Mouse (Mus musculus) embryonic facial prominence, embryonic 11.5 days (tissue): Measurements from ENCODE around the gene Trmu. TPM values are rescaled to one million over a fixed set of nuclear protein-coding genes. Genes with fewer than 3 reads are reported as not detected.

ENCODE experiments used
- ATAC-seq: fragments of 200-750 bp; cut with Nextera tagmentation; replicated peaks from 2 replicates; pipeline ENCODE4 v1.8.0; 2017; ENCODE audit warnings: low read depth; ENCODE audit not compliant: insufficient number of reproducible peaks, low FRiP score, low TSS enrichment
- DNase-seq: peaks from one replicate; pipeline ENCODE4 v3.0.0-alpha.2; 2015; ENCODE audit warnings: low spot score
- H3K27ac ChIP-seq: fragments of 300-500 bp; sonication (generic); replicated peaks from 2 replicates; pipeline ENCODE4 v1.5.1; 2014; ENCODE audit warnings: mild to moderate bottlenecking, low read depth, low read length, control low read depth
- H3K27me3 ChIP-seq: fragments of 300-500 bp; sonication (generic); 2 replicates; pipeline ENCODE4 v1.6.1; 2014; ENCODE audit warnings: mild to moderate bottlenecking, low read length, moderate library complexity, mixed read lengths; ENCODE audit not compliant: control insufficient read depth, insufficient read depth
- H3K36me3 ChIP-seq: fragments of 300-500 bp; sonication (generic); replicated peaks from 2 replicates; pipeline ENCODE4 v1.6.1; 2014; ENCODE audit warnings: low read depth, mild to moderate bottlenecking, low read length, moderate library complexity, mixed read lengths; ENCODE audit not compliant: control insufficient read depth, insufficient read depth
- H3K4me1 ChIP-seq: fragments of 300-500 bp; sonication (generic); 2 replicates; pipeline ENCODE4 v1.6.1; 2014; ENCODE audit warnings: low read length, mixed read lengths; ENCODE audit not compliant: control insufficient read depth, insufficient read depth
- H3K4me2 ChIP-seq: fragments of 300-500 bp; sonication (generic); 2 replicates; pipeline ENCODE4 v1.6.1; 2014; ENCODE audit warnings: low read depth, mild to moderate bottlenecking, control low read depth, low read length, moderate library complexity
- H3K4me3 ChIP-seq: fragments of 300-500 bp; sonication (generic); 2 replicates; pipeline ENCODE4 v1.5.1; 2014; ENCODE audit warnings: low read depth, low read length, control low read depth
- H3K9ac ChIP-seq: fragments of 300-500 bp; sonication (generic); replicated peaks from 2 replicates; pipeline ENCODE4 v1.6.1; 2014; ENCODE audit warnings: mild to moderate bottlenecking, control low read depth, low read length
- H3K9me3 ChIP-seq: fragments of 300-500 bp; sonication (generic); replicated peaks from 2 replicates; pipeline ENCODE4 v1.6.1; 2016; ENCODE audit warnings: mild to moderate bottlenecking, low read length, inconsistent platforms, mixed read lengths; ENCODE audit not compliant: control insufficient read depth
- WGBS: fragments of 180-500 bp; shearing (Covaris S2); extraction: QIAGEN DNeasy Blood & Tissue Kit; methylation state at CpG from one replicate; pipeline ENCODE4 v1.1.7; 2014; 5-methylcytosine and 5-hydroxymethylcytosine counted together
- polyA plus RNA-seq: library from polyadenylated mRNA; unstranded; fragments of >200 nt; fragmentation: Nextera tagmentation; extraction: Ambion mirVana; gene quantifications from 2 replicates; pipeline ENCODE4 v1.2.1, GENCODE M21; 2014

Gene Trmu
- polyA plus RNA-seq = 30.7 and 31.6 TPM in 2 replicates

DNA sequence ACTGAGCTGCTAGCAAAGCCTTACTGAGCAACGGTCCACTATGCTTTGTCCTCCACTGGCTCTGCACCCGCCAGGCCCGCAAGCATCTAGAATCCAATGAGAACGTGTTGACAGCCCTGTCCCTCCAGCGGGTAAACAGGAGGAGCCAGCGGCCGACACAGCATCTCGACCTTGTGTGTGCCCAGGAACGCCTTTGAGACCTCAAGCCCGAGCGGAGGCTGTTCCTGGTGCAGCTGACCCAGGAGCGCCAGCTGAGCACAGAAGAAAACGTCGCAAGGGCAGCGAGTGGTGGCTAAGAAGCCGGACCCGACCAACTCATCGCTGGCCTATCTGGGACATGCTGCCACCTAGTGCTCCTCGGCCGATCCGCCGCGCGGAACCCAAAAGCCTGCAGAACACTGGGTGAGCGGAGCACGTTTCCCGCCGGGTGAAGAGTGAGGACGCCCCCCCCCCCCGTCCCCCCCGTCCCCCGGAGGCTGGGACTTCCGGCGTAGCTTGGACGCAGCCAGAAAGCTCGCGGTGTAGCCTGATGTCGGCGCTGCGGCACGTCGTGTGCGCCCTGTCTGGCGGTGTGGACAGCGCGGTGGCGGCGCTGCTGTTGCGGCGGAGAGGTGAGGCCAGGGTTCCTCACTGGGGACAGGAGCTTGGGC is at the start of gene Trmu:
TSS of gene Trmu (plus strand) at position 465 of the 650 bp plus-strand sequence.
- DNase-seq (peak; percentile 95), ATAC-seq (peak; percentile 91)
- H3K4me3 ChIP-seq = peak within 1 kb of the TSS; percentile 72
- no peaks in the 10 kb centered on the region for H3K9me3 ChIP-seq
- H3K4me2 ChIP-seq = peak within 1 kb of the TSS; percentile 89
- H3K27me3 ChIP-seq = no peaks in the 10 kb centered on the region
- peaks cover 2% of the 10 kb centered on the region; the same call in 1 of the 2 replicates for H3K4me1 ChIP-seq
- peak within 1 kb of the TSS; percentile 90 for H3K9ac ChIP-seq
- under 1% methylated on average over 41 of the region's 50 CpGs for WGBS
- peak within 1 kb of the TSS; percentile 28; the same call in 1 of the 2 replicates for H3K27ac ChIP-seq
- no peaks in the 10 kb centered on the region; the same call in 1 of the 2 replicates for H3K36me3 ChIP-seq

DNA sequence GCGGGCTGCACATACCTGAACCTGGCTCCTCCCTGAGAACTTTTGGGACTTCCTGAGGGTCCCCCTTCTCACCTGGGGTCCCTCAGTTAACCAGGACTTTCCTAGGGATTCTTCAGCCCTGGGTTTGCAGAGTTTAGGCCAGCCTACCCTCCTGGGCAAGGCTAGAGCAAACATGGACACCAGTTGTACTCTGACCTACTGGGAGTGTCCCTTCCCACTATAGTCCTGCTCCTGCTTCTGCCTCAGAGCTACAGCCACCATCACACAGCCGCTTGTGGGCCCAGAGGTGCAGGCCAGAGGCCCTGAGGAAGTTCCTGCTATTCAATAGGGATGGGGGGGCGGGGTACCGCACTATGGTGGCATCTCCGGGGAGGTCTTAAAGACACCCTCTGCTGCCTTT is 49.6 kb upstream of the Trmu start:
- H3K27ac ChIP-seq = no peak overlapping the region
- WGBS = 65% methylated on average over 5 of the region's 5 CpGs
- H3K36me3 ChIP-seq = no peaks in the 10 kb centered on the region
- no peaks in the 10 kb centered on the region for H3K4me1 ChIP-seq
- no peaks in the 10 kb centered on the region for H3K27me3 ChIP-seq
- H3K4me2 ChIP-seq = no peak overlapping the region
- H3K9ac ChIP-seq = no peak overlapping the region
- H3K9me3 ChIP-seq = no peaks in the 10 kb centered on the region
- DNase-seq = no peak
- no peak for ATAC-seq
- H3K4me3 ChIP-seq = no peak overlapping the region

DNA sequence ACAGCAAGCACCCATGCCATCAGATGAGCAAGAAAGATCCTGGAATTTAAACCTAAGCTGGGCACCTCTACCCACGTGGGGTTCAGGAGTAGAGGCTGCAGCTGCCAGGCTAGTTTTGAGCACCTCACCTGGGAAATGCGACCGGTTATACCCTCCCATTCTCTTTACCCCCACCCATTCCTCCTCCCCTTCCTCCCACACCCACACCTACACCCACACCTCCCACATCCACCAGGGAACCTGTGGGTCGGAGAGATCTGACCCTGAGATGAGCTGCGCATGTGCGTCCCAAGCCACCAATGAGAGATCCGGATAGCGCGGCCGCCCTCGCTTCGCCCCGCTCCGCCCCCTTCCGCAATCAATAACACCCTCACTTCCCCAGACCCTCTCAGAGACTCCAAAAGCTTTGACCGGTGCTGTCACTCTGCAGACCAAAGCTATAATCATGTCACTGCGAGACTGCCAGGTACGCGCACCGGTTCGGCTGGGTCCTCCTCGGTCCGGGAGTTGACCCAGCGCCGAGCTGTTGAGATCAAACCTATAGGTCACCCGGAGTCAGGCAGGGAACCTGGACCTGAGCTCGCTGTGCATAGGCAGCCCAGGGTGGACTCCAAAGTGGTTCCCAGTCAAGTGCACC is 47.0 kb upstream of the Trmu start, which contains the start of gene Ttc38:
TSS of gene Ttc38 (plus strand) at position 353 of the 637 bp plus-strand sequence.
- DNase-seq (peak; percentile 79), ATAC-seq (peak; percentile 83)
- H3K36me3 ChIP-seq = no peaks in the 10 kb centered on the region
- no peaks in the 10 kb centered on the region for H3K9me3 ChIP-seq
- H3K27ac ChIP-seq = no peak within 1 kb of the TSS
- H3K27me3 ChIP-seq = no peaks in the 10 kb centered on the region
- H3K4me3 ChIP-seq = peak within 1 kb of the TSS; percentile 55
- H3K4me2 ChIP-seq = peak within 1 kb of the TSS; percentile 77
- WGBS = 2% methylated on average over 27 of the region's 27 CpGs
- H3K9ac ChIP-seq = peak within 1 kb of the TSS; percentile 63
- H3K4me1 ChIP-seq = no peaks in the 10 kb centered on the region

DNA sequence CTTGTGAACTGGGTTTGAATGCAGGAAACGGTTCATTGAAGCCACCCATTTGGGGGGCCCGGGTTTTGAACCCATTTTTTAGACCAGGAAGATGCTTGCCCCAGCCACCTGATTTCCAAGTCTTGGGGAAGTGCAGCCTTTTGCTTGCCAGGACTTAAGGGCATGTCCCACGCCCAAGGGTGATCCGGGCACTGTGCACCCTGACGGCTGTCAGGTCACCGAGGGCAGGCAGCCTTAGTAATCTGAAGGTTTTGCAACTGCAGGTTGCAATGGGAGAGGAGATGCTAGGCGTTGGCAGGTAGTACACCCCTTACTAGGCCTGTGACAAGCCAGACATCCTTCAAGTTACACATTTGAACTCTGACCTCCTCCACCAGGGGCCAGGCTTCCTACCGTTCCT is 46.5 kb upstream of the Trmu start:
- Histone ChIP-seq H3K9me3 (no peaks in the 10 kb centered on the region), H3K27ac (no peak overlapping the region), H3K27me3 (no peaks in the 10 kb centered on the region), H3K4me1 (no peaks in the 10 kb centered on the region), H3K36me3 (no peaks in the 10 kb centered on the region), H3K4me3 (peak overlapping the region; percentile 55), H3K9ac (peak overlapping the region; percentile 63), H3K4me2 (peak overlapping the region; percentile 77)
- DNase-seq (no peak), ATAC-seq (no peak)
- WGBS = 48% methylated on average over 8 of the region's 8 CpGs

DNA sequence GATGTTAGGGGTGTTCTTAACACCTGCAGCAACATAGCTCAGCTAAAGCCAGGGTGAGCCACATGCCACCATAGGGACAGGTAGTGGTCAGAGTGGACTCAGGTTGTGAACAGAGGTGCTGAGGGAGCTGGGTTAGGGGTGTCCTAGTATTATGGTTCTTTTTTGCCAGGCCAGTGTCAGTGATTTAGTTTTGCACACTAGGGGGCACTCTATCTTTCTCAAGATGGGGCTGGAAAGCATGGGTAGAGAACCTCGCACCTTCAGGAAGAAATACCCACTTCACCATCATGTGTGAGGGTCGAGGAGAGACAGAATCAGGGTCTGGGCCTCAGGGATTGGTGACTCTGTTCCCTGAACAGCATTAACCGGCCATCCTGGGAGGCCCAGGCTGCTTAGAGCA is 43.8 kb upstream of the Trmu start:
- Histone ChIP-seq H3K4me1 (no peaks in the 10 kb centered on the region), H3K4me2 (no peak overlapping the region), H3K27me3 (no peaks in the 10 kb centered on the region), H3K27ac (no peak overlapping the region), H3K4me3 (no peak overlapping the region), H3K9ac (no peak overlapping the region), H3K36me3 (no peaks in the 10 kb centered on the region), H3K9me3 (no peaks in the 10 kb centered on the region)
- ATAC-seq (no peak), DNase-seq (no peak)
- WGBS = 55% methylated on average over 3 of the region's 3 CpGs

DNA sequence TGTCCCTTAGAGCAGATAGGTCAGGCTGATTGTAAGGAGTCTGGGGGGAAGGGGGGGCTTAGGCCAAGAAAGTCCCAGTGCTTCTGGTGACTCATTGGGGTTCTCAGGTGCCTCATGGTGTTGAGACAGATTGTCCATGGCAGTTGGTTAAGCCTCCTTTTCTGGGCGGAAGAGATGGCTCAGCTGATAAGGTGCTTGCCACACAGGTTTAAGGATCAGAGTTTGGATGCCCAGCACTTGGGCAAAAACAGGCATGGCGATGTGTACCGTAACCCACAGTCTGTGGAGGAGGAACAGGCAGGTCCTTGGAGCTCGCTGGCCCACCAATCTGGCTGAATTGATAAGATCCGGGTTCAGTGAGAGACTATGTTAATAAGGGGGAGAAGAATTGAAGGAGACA is 42.2 kb upstream of the Trmu start:
- H3K36me3 ChIP-seq = no peaks in the 10 kb centered on the region
- no peak for ATAC-seq
- no peak overlapping the region for H3K4me3 ChIP-seq
- WGBS = 89% methylated on average over 5 of the region's 5 CpGs
- no peaks in the 10 kb centered on the region for H3K4me1 ChIP-seq
- no peak overlapping the region for H3K27ac ChIP-seq
- H3K9ac ChIP-seq = no peak overlapping the region
- DNase-seq = no peak
- H3K4me2 ChIP-seq = no peak overlapping the region
- H3K27me3 ChIP-seq = no peaks in the 10 kb centered on the region
- no peaks in the 10 kb centered on the region for H3K9me3 ChIP-seq

GRCm38 (mm10) chr15:85840983-85841382 is 38.1 kb upstream of the Trmu start:
- H3K4me1 ChIP-seq = no peaks in the 10 kb centered on the region
- DNase-seq (peak; percentile 26), ATAC-seq (no peak)
- H3K27me3 ChIP-seq = no peaks in the 10 kb centered on the region
- H3K9ac ChIP-seq = no peak overlapping the region
- no peak overlapping the region for H3K4me3 ChIP-seq
- WGBS = 40% methylated on average over 6 of the region's 6 CpGs
- H3K9me3 ChIP-seq = no peaks in the 10 kb centered on the region
- H3K36me3 ChIP-seq = no peaks in the 10 kb centered on the region
- H3K4me2 ChIP-seq = no peak overlapping the region
- no peak overlapping the region for H3K27ac ChIP-seq

DNA sequence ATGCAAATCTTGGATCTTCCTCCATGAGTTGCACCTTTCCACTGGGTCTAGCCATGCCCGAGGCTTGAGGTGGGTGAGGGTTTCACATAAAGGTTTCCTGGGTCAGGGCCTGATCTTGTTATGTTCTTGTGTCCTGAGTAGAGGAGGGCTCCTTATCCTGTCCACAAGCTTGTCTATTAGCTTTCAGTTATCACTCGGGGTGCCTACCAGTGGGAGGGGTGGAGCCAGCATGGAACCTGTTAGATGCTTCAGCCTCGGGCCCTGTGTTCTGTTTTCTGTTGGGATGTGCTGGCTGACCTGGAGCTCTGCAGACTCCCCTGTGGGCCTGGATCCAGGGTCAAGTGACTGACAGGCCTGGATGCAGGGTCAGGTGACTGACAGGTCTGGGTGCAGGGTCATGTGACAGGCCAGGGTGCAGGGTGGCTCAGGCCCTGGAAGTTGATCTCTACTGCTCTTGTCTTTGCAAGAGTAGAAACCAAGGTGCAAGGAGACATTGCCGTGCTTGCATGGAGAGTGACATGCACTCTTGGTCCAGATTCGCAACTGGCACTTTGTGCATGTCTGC is 37.2 kb upstream of the Trmu start:
- Histone ChIP-seq H3K27me3 (no peaks in the 10 kb centered on the region), H3K36me3 (no peaks in the 10 kb centered on the region), H3K9ac (no peak overlapping the region), H3K4me2 (no peak overlapping the region), H3K4me1 (no peaks in the 10 kb centered on the region), H3K4me3 (no peak overlapping the region), H3K9me3 (no peaks in the 10 kb centered on the region), H3K27ac (no peak overlapping the region)
- 76% methylated on average over 5 of the region's 5 CpGs for WGBS
- ATAC-seq (no peak), DNase-seq (no peak)
